Mouse (Mus musculus) heart, postnatal 25 days (tissue): Measurements from ENCODE around the gene Snrpd2. TPM values are rescaled to one million over a fixed set of nuclear protein-coding genes. Genes with fewer than 3 reads are reported as not detected.

Experiments used
- DNase-seq: peaks from one replicate; pipeline ENCODE4 v3.0.0; 2022; ENCODE audit warnings: low spot score
- intact Hi-C: fragments of 180-260 bp; cut with DNase I; formaldehyde crosslinking; loops from one replicate; pipeline ENCODE4 v1.15.1; 2025
- total RNA-seq, 2 experiments: library from RNA; stranded (reverse); gene quantifications; 2 replicates each; pipeline ENCODE4 v1.2.3; 2021

Gene Snrpd2
- total RNA-seq, 2 experiments from 2014 or later, result 67.8 to 71.0 TPM

DNA sequence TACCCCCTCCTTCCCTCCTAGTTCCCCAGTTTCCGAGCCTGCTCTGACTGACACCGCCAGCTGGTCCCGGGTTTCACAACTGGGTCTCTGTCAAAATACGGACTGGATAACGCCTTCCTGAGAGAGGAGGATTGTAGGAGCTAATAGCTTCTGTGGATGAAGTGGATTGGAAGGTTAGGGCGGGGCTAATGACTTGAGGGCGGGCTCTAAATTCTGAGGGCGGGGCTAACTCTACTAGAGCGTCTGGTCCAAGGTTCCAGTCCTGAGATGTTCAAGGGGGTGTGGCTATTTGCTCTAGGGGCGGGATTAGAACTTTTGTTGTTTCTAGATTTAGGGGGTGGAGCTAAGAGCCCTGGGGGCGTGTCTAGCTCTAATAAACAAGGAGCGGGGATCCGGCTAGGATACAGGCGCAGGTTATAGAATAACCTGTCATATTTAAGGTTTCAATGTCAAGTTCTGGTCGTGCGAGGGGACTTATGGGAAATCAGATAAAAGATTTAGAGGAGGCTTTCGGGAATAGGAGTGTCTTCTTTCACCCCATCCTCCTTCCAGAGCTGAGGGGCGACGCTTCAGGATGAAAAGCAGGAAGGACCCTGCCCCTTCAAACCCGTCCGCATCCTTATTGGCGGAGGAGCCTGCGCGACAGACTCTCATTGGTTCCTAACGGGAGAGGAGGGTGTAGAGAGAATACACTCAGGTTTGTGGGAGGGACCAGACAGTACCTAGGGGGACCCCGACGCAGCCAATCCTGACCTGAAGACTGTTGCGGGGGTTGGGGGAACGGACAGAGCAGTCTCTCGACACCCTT, 26.4 kb downstream of the Snrpd2 start, which contains the start of gene Eml2:
Eml2 (plus strand) TSS at position 714 of the 808 bp plus-strand sequence.
- no peak for DNase-seq
- intact Hi-C loops, result loop anchor here (5.0 kb wide), 1 partner anchor 166 kb away; the partner anchor contains the start of gene Ercc1

DNA sequence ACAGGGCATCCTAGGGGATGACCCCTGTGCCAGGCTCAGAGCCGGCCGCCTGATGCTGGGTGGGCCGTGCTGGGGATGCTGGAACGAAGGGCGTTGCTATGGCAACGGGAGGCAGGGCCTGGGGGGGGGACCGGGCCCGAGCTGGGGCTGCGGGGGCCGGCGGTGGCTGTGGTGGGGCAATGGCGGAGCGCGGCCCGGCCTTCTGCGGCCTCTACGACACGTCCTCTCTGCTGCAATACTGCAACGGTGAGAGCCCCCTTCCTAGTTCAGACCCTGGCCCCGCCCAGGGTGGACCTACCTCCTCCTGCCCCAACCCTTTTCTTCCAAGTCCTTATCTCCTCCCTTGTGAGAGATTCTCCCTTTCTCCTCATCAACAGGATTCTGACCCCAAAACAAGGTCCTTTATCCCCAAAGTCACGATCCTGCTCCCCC, 27.0 kb downstream of the Snrpd2 start:
- intact Hi-C loops, result loop anchor here (5.0 kb wide), 1 partner anchor 166 kb away; the partner anchor contains the start of gene Ercc1
- no peak for DNase-seq

GRCm38 (mm10) chr7:19177216-19177615, 27.7 kb downstream of the Snrpd2 start:
- no peak for DNase-seq
- intact Hi-C loops, result loop anchor here (5.0 kb wide), 1 partner anchor 165 kb away; the partner anchor contains the start of gene Ercc1

DNA sequence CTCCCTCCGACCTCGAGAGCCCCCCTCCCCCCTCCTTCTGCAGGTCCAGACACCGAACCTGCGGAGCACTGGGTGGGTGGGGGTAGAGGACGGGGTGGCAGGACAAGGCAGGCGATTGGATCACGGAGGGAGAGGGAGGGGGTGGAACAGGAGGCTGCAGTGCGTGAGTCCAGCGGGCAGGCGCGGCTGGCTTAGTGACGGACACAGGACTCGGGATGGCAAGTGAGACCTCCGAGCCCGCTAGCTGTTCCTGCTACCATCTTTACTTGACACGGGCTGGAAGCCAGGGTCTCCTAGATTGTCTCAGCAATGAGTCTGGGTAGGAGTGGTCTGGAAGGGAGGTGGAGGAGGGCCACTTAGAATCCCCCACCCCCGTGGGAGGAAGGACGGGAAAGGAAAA, 28.5 kb downstream of the Snrpd2 start:
- DNase-seq, result no peak
- intact Hi-C loops, result loop anchor here (1.0 to 5.0 kb wide), 5 partner anchors 18 to 164 kb away; partner anchors contain the start of genes Ercc1 and Ppm1n

DNA sequence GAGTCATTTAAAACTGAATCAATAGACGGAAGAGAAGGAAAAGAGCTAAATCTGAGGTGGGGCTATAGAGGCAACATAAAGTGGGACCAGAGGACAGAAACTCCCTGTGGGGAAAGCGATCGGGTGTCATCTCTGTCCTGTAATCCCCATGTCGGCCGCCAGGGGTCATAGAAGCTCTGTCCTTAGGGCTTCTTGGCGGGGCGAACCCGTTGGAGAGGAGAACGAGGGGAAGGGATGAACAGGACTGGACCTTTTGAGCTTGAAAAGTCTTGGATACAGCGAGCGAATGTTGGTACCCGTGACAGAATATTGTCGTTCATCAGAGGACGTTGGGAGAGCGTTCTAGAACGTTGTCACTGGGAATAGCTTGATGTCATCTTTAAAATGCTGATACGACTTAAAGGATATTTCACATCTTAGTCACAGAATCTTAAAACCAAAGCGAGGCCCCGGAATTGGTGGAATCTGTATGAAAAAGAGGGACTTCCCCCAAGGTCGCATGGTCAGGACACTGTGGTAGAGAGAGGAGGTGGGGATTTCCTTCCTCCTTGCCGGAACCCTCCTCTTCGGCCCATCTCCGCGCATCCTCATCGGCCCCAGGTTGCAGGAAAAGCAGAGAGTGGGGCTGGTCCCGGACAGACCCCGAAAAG, 29.0 kb downstream of the Snrpd2 start:
- intact Hi-C loops, result loop anchor here (1.0 to 5.0 kb wide), 5 partner anchors 18 to 164 kb away; partner anchors contain the start of genes Ercc1 and Ppm1n
- DNase-seq, result peak; percentile 31

DNA sequence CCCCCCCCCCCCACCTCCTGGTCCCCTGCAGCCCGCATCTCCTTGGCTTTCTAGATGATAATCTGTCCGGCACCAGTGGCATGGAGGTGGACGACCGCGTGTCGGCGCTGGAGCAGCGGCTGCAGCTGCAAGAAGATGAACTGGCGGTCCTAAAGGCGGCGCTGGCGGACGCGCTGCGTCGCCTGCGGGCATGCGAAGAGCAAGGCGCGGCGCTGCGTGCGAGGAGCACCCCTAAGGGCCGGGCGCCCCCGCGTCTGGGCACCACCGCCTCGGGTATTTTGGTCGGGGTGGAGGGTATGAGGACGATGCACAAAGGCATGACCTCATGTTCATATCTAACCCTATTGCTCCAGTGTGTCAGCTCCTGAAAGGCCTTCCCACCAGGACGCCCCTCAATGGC, 29.7 kb downstream of the Snrpd2 start:
- intact Hi-C loops, result loop anchor here (2.0 to 5.0 kb wide), 4 partner anchors 30 to 163 kb away; partner anchors contain the start of genes Ercc1 and Ppm1n
- DNase-seq, result no peak

DNA sequence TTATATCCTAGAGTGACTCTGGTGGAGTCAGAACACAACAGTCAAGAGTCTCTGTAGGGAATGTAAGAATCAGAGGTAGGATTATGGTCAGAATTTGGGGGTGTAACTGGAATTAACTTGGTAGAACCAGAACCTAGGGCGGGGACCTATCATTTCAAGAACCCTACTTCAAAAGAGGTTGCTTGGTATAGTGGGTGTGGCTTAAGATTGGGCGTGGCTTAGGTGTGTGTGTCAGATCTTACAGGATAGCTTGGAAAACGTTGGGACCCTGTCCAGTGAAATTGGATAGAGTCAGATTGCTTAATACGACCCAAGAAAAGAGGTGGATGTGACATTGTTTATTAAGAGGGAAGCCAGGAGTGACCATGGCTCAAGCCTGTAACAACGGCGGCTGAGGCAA, 30.4 kb downstream of the Snrpd2 start:
- intact Hi-C loops, result loop anchor here (2.0 to 5.0 kb wide), 4 partner anchors 29 to 162 kb away; partner anchors contain the start of genes Ercc1 and Ppm1n
- no peak for DNase-seq

DNA sequence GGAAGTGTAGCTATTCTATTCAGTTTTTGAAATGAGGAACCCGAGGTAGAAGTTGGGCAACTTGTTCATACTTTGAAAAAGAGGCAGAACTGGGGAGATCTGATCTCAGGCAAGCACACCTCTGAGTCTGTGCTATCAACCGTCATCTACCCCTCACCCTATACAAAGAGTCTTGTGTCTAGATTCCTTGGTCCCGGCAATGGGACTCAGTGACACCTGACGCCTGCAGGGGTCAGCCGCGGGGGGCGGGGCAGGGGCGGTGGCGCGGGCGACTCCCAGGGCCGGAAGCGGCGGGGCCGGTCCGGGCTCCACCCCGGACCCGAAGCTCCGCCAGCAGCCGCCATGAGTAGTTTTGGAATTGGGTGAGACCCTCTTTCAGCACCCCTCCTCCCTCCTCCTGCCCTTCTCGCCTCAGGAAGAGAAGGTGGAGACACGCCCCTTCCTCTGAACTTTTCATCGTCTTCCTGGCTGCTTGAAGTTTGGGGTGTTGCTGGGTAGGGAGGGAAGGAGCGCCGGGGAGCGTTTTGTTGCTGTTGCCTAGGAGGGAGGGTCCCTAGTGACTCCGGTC, 31.4 kb downstream of the Snrpd2 start:
- peak; percentile 14 for DNase-seq
- intact Hi-C loops, result no loop called here

DNA sequence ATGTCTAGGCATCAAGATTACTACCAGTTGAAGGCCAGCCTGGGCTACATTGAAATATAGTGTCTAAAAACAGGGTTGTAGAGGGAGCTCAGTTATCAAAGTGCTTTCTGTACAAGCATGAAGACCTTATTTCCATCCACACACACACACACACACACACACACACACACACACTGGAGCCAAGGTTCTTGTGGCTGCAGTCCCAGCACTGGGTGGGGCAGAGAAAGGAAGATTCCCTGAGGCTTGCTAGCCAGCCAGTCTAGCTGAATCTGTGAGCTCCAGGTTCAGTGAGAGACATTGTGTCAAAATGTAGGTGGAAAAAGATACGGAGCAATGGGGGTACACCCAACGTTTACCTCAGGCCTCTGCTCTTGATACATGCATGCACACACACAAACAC, 34.7 kb downstream of the Snrpd2 start:
- no peak for DNase-seq
- intact Hi-C loops, result no loop called here

DNA sequence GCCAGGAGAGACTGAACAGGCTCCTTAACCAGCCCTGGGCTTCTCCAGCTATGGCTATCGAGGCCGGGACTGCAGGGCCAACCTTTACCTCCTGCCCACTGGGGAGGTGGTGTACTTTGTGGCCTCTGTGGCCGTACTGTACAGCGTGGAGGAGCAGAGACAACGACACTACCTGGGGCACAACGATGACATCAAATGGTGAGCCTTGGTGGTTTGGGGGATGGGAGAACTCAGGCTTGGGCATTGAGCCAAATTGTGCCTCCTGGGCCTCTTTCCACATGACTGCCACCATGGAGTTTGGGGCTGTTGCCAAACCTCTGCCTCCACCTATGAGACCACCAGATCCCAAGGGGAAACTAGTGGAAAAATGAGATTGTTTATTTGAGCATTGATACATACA, 35.2 kb downstream of the Snrpd2 start:
- no peak for DNase-seq

DNA sequence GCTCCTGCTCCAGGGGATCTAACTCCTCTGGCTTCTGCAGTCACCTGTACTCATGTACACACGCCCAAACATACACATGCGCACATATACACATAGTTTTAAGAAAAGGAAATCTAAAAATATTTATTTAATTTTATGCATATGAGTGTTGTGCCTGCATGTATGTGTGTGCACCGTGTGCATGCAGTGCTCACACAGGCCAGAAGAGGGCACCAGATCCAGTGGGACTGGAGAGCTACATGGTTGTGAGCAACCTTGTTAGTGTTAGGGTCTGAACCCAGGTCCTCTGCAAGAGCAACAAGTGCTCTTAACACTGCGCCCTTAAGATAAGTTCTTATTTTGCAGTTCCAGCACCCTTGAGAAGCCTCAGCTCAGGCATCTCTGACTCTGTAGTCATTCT, 45.2 kb downstream of the Snrpd2 start:
- DNase-seq, result no peak
- intact Hi-C loops, result no loop called here

More for the DNA sequence above, 35.2 kb downstream of the Snrpd2 start:
- intact Hi-C loops, result no loop called here

DNA sequence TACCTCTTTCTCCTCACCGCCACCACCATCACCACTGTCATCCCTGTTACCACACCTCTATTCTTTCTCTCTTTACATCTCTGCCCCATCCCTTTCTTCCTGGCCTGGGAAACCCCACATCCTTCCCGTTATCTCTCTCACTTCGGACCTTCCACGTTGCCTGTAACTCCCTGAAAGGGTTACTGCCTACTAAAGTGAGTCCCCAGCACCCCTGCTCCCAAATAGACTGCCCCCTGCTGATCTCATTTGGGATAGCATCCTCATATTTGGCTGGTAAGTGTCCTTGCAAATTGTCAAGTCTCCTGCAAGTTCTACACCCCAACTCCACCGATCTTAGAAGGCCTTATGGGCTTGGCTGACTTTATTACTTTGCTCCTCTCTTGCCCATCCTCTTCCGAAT, 47.2 kb downstream of the Snrpd2 start:
- DNase-seq, result no peak

GRCm38 (mm10) chr7:19197985-19198384, 48.5 kb downstream of the Snrpd2 start:
- no peak for DNase-seq
- intact Hi-C loops, result no loop called here

More for the DNA sequence above, 47.2 kb downstream of the Snrpd2 start:
- intact Hi-C loops, result loop anchor here (1.0 kb wide), 1 partner anchor 18 kb away; no protein-coding TSS in a partner anchor

- intact Hi-C loops, result loop anchor here (10.0 kb wide), 1 partner anchor 47 kb away; no protein-coding TSS in a partner anchor
Observed at GRCm38 (mm10) chr7:19201660-19202059, 52.1 kb downstream of the Snrpd2 start.

DNA sequence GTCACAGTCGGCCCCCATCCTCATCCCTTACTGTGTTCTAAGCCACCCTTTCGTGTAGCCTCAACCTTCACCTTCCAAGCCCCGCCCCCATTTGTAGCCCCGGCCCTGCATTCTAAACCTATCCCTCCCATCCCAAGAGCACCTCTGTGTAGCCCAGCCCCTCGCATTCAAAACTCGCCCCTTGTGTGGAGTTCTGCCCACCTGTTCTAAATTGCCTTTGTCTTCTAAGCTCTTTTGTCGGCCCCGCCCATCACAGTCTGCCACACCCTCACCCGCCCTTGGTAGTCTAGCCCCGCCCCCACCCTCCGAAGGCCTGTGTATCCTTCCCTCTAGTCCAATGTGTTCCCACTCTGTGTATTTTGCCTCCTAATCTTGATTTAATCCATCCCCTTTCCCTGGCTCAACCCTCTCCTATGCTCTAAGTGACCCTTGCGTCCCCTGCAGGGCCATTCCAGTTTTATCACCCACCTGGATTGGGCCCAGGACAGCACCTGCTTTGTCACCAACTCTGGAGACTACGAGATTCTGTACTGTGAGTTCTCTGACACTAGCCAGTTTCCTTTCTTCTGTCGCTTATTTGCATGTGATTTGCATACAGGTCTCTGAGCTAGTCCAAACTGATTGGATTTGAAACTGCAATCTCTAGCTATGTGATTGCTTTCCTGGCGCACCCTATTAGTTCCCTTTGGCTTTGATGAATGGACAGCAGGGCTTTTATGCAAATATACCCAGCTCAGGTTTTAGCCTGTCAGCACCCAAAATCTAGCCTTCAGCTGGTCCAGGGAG, 52.7 kb downstream of the Snrpd2 start:
- no peak for DNase-seq
- intact Hi-C loops, result loop anchor here (10.0 kb wide), 1 partner anchor 47 kb away; no protein-coding TSS in a partner anchor

More at GRCm38 (mm10) chr7:19201660-19202059, 52.1 kb downstream of the Snrpd2 start:
- no peak for DNase-seq
